Mouse (Mus musculus): Measurements from ENCODE around the gene 2900011O08Rik. TPM values are rescaled to one million over a fixed set of nuclear protein-coding genes. Genes with fewer than 3 reads are reported as not detected.

2900011O08Rik gene
- total RNA-seq, 4 experiments from 2014 or later = 0.19 to 0.69 TPM; not detected in 2

DNA sequence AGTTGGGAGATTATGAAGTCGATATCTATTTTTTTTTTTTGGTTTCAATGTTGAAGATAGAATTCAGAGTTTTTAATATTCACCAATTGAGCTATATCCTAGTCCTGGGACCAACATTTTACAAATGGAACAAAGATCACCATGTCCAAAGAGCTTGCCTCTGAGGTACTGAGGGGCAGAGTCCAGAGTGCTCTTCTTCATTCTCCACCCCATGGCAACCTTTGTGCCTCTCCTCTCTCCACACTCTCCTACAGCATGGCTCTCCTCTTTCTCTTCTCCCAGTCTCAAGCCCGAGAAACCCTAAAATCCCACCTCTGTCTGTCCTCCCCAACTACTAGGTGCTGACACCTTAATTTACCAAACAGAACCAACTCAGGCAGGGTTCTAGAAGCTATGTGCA, 18.3 kb downstream of the 2900011O08Rik start:
- no peak for DNase-seq (ENCODE audit: low spot score)

DNA sequence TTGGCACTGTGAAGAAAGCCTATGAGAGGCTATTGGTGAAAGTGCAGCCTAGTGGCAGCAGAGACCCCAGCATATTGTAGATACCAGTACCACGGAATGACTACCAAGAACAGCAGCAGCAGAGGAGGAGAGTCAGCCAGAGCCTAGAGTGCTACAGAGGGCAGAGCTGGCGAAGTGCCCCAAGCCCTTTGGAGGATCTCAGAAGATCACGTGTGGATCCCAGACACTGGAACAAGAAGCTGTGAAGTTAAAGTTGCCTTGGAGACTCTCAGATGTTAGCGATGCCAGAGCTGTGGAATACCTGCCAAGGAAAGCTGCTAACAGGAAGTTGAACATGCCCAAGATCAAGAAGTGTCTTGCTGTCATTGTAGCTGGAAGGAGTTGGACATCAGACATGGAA, 18.9 kb downstream of the 2900011O08Rik start:
- DNase-seq (ENCODE audit: low spot score) = no peak

DNA sequence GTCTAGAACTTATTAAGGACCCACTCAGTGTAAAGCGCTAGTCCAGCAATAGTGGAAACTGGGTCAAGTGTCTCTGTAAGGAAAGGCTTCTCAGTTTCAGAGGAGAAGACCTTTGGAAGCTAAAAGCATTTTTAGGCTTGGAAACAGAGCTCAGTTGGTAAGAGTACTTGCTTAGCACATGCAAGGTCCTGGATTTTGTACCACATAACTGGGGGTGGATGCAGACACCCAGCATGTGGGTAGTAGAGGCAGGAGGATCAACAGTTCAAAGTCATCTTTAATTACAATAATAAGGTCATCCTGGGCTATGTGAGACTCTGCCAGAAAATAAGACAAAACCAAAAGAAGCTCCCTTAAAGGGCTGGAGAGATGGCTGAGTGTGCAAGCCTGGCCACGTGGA, 21.7 kb downstream of the 2900011O08Rik start:
- DNase-seq (ENCODE audit: low spot score) = no peak

DNA sequence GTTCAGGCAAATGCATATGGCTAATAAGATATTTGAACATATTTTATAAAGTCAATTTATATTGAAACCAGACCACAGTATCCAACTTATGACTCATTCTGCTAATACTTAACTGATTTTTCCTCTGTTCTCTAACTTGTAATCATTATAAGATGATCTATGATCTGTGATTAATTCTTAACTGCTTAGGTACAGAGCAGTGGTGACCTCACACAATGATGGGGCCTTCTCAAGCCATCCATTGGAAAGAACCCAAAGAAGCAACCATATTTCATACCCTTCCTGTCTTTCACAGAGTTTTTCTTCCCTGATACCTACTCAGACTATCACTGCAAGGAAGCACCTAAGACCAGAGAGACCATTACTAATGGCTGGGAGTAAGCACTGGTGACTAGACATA, 22.3 kb downstream of the 2900011O08Rik start:
- DNase-seq (ENCODE audit: low spot score) = no peak

DNA sequence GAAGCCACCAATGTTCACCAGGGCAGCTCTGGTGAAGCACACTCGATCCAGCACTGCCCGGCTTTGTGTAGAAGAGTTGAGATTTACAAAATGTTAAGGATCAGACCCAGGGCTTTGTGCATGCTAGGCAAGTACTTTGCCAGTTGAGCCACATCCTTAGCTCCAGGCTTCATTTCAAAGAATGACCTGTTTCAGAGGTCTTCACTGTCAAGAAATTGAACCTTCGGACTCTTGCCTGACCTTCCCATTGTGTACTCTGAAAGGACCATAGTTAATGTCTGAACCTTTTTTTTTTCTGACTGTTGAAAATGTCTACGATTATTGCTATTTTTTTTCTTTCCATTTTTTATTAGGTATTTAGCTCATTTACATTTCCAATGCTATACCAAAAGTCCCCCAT, 23.6 kb downstream of the 2900011O08Rik start:
- DNase-seq (ENCODE audit: low spot score) = no peak

DNA sequence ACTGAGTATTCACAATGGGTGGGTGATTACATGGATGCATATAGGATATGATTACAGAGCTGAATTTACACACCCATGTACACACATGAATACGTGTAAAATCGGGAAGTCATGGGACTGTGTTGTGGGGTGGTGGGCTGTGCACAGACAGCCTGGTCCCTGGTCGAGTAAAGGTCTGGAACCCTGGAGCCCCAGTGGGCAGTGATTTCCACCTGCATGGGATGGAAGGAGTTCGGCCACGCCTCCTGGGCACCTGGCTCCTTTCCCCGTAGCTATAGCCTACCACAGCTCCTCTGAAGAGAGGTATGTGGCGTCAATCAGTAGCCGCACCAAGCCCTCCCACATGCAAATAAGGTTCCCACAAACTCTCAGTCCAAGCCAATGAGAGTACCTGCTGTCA, 30.9 kb downstream of the 2900011O08Rik start:
- no peak for DNase-seq (ENCODE audit: low spot score)

DNA sequence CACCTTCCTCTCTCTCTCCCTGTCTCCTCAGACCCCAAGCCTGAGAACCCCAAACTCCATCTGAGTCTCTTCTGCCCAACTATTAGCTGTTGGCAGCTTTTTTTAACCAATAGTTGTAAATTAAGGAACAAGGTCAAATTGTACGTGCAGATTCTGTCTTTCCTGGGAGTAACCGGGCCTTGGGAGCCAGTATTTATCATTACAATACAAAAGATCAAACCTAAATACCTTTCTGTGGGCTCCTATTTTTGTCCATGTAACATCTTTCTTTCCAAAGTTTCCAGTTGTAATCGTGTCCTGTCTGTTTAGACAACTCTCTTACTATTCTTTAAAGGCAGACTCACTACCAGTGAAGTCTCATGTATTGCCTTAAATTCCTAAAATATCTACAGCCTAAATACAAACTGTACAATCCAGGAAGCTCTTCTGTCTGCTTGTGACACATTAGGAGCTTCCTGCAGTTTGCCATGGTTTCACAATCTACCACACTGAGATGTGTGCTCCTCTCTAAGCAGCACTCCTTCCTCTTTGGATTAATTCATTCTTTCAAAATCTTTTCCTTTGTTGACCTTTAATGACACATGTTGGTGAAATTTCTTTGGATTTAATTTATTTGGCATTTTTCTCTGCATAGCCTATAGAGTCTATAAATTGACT, 34.9 kb downstream of the 2900011O08Rik start:
- no peak for DNase-seq (ENCODE audit: low spot score)

DNA sequence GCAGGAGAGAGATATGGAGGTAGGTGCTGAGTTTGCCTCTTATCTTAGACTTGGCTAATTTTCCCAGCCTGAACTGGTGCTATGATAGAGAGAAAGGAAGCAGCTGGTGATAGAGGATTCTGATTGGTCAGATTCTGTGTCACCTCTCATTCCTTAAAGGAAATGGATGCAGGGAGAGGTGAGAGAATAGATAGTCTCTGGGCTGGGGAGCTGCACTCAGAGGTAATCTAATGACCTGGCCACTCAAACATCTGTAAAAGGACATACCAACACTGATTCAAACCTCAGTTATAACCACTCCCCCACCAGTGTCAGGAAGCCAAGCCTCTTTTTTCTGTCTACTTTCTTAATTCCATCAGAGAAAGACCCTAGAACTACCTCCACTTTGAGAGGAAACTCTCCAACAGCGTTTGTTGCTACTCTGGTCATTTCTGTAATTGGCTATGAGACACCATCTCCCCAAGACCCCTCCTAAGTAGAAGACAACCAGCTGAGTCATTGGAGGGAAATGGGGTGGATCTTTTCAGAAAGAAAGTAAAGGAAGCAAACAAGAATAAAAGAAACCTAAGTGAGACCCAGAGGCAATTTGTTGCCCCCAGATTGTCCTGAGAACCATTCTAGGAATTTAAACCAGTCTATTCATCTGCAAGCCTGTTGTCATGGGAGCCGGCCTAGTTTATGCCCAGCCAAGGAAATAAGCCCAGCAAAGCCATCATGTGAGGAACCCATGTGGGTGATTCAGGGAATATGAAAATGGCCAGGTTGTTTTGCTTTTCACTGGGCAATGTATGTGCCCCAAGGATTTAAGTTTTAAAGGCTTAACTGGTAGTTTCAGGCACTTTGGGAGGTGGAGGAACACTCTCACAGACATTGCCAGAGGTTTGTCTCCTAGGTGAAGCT, 38.9 kb downstream of the 2900011O08Rik start:
- DNase-seq (ENCODE audit: low spot score) = no peak

DNA sequence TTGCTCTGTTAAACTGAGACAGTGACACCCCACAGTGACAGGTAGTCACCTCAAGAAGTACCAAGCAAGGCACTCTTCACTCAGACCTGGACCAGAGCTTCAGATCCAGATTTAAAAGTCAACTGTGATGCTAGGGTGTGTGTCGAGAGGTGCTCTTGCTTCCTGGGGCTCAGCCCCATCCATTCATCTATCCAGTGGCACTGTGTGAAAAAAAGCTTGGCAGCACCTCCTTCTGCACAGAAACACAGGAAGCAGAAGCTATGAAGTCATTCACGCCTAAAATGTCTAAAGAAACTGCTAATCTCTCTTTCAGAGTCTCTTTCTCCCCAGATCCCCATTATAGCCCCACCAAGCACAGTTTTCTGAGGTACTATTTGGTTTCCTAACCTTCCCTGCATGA, 42.7 kb downstream of the 2900011O08Rik start:
- no peak for DNase-seq (ENCODE audit: low spot score)

DNA sequence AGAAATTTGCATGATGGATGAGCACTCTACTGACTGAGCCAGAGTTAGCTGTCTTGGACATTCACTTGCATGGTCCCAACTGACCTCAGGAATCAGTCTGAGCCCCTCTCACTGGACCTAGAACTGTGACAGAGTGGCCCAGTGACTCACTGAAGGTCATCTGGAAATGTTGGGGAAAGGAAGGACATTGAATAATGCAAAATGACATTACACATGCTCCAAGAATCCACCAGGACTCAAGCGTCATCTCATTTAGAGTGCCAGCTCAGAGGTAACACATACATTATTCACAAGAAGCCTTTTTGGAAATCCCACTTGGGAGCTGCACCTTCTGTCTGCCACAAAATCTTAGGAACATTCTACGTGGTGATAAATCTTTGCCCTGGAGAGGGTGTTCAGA, 43.4 kb downstream of the 2900011O08Rik start:
- DNase-seq (ENCODE audit: low spot score) = no peak

DNA sequence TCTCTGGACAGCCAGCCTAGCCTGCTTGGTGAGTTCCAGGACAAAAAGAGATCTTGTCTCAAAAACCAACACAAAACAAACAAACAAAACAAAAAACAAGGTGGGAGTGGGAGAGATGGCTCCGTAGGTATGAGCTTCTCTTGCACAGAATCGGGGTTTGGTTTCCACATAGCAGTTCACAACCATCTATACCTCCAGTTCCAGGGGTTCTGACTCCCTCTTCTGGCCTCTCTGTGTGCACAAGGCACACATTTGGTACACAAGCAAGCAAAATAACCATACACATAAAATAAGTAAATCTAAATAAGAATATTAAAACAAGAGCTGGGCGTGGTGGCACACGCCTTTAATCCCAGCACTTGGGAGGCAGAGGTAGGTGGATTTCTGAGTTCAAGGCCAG, 44.2 kb downstream of the 2900011O08Rik start:
- DNase-seq (ENCODE audit: low spot score) = no peak

DNA sequence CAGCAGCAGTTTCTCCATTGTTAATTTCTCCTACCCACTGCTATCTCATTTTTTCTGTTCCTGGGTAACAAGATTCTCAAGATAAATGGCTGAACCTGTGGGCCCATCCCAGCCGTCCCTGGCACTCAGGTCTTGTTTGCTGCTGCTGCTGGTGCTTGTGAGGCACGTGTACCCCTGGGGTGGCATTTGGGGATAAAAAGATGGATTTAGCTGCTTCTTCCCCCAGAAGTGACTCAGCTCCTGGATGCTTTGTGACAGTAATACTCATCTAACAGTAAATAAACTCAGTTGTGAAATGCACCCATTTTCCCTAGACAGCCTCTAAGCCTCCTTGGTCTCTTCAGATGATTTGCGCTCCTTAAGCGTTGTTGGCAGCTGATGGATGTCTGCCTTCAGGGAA, 46.7 kb downstream of the 2900011O08Rik start:
- DNase-seq (ENCODE audit: low spot score) = no peak

DNA sequence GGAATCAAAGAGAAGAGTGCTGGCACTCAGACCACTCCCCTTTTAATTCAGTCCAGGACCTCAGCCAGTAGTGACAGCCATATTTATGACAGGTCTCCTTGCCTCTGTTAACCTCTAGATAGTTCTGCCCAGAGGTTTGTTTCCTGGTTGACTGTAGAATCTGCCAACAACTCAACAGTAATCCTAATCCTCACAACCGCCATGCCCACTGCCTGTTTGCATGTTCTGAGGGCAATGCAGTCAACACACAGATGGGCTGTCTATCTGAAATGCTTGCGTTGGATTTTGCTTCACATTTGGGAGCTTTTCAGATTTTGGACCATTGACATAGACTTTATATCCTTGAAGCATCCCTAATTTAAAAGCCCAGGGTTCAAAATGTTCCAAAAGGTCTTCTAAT, 56.0 kb downstream of the 2900011O08Rik start:
- DNase-seq (ENCODE audit: low spot score) = no peak

DNA sequence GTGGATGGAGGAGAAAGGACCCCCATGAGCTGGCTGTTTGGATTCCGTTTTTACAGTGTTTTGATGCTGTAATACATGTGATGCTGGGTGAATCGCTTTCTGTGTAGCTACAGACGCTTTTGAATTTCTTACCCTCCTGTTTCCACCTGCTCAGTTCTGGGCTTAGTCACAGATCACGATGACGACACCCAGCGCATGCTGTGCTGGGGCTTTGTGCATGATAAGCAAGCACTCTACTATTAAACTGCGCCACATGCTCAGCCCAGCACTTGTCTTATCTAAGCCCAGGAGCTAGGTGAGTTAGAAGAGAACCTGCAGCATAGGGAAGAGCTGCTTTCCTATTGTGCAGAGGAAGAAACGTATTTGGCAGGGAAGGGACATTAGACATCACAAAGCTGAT, 58.3 kb downstream of the 2900011O08Rik start:
- DNase-seq (ENCODE audit: low spot score) = no peak

DNA sequence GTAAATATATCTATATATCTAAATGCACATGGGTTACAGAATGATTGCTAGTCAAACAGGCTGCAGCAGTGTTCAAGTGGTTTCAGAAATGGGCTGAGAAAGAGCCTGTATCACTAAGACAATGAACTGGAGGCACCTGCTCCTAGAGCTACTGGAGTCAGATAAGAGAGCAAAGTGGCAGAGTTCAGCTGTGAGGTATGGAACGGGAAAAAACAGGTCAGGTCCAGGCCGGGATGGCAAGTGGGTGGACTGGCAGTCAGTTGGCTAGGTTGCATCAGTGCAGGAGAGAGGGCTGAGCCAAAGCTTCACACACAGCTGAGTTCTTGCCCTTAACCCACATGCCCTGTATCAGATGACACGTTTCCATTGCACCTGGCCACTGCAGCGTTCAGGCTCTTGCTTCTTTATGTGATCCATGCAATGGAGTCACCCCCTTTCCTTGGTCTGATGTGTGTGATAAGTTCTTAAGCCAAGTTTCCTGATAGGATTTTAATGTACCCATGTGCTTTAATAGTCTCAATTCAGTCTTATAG, 59.9 kb downstream of the 2900011O08Rik start:
- no peak for DNase-seq (ENCODE audit: low spot score)

DNA sequence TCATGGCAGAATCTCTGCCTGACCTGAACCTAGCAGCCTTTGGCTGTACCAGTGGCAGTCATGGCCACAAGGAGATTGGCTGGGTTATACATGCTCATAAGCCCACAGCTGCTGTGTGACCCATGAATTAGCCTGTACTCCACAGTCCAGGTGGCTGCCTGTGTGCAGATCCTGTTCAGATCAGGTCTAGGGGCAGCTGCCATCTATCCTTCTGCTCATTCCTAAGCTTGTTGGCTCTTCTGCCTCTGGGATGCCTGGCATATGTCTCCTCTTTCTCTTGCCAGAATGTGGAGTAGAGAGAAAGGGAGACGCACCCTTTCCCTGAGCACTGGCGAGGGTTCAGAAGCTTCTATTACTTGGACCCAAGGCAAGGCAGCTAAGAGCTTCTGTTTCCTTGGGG, 65.8 kb downstream of the 2900011O08Rik start:
- DNase-seq (ENCODE audit: low spot score) = no peak

DNA sequence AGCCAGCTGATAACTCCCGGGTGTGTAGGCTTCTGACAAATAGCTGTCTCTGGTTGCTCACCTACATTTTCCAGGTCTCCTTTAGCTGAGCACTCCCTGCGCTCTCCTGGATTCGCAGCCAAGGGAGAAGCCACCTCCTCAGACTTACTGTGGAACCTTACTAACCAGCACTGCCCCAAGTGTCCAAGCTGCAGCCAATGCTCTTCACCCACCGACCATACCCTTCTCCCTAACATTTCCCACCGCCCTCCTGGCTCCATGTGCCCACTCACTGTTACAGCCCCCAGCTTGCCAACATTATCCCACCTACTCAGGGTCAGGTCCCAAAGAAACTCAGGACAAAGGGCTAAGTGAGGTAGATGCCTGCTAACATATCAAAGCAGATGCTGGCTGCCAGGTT, 66.7 kb downstream of the 2900011O08Rik start:
- DNase-seq (ENCODE audit: low spot score) = no peak

DNA sequence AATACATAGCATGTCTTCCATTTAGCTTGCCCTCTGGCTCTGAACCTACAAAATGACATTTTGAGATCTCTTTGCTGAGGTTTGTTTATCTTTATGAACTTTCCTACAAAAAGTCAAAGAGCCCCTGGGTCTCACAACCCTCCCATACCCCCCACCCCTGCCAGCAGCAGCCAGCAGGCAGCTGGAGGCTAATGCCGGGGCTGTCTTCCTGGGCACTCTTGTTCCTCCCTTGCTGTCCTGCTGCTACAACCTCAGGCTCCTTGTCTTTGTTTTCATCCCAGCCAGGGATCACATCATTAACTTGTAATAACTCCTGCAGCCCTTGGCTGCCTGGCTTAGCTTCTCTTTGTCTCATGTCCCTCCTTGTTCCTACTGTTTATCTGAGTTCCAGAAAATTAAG, 68.9 kb downstream of the 2900011O08Rik start:
- DNase-seq (ENCODE audit: low spot score) = no peak

DNA sequence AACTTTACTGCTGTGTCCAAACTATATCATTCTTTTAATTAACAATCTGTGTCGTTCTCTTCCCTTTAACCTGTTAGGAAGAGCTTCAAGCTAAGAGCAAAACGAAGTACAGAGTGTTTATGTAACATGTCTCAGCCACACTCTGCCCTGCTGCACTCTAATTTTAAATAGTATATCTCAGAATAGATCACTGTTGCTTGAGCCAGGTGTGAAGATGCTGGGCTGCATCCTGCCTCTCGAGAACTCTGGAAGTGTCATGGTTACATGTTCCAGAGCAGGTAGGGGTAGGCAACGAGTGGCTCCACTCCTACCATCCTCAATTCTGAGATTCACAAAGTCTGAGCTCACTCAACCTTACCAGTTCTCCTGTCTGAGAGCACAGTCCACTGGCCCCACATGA, 70.3 kb downstream of the 2900011O08Rik start:
- DNase-seq (ENCODE audit: low spot score) = no peak

DNA sequence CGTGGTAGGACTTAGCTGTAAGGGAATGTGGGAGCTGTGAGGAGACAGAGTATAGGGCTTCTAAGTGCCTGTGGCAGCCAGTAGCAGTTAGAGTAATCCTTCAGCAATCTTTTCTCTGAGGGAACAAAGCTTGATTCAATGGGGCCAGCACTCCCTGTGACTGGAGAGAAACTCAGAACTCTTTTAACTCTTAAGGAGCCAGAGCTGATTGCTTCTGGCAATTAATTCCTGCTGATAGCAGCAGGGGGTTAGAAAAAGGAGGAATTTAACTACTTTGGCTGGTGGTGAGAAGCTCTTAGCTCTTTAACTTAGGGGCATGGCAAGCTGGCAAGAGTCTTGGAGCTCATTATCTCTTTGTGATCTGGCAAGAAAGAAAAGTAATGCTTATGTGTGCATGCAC, 72.1 kb downstream of the 2900011O08Rik start:
- DNase-seq (ENCODE audit: low spot score) = no peak

DNA sequence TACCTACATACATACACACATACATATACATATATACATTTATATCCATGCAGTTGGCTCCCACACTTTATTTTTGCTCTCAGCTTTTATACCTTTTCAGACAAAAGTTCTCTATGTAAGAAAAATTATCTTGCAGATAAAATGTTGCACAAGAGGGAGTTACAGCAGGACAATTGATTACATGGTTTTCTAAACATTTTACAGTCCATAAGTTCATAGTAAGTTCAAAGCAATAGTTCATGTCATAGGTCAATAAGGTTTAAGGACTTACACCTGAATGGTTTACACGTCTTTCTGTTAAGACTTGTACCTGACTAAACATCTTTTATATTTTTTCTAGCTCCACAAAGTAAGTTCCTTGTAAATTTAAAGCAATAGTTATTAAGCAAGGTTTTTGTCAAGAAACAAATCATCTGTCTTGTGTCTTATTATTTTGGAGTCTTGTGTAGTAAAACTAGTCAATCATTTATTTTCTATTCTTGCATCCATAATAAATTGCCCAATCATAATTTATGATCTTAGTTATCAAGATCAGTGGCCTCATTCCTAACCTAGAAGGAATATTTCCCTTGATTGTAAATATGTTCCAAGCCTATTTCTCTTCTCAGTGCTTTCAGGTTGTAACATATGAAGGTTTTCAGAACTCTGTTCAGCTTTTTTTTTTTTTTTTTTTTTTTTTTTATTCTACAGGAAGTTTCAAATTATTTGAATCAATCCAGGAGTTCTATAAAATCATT, 72.9 kb downstream of the 2900011O08Rik start:
- DNase-seq (ENCODE audit: low spot score) = no peak

DNA sequence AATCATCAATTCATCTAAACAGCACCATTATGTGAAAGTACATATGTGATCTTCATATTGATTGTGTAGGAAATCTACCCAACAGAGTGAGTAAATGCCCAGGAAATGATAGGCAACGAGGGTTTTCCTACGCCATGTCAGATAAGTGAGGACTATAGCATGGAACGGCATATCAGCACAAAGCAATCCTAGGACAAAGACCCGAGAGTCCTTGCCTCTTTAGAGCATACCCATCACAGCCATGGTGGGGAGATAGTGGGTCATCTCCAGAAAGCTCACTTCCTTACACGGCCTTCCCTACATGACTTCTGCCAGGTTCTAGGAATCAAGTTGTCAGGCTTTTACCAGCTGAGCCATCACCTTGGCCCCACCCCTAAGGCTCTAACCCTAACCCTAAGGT, 73.5 kb downstream of the 2900011O08Rik start:
- DNase-seq (ENCODE audit: low spot score) = no peak
